Mouse (Mus musculus) right cerebral cortex, adult 18-20 months (tissue): ENCODE data around the gene Cdh18.
"Not testable (repeated sequence)": the region's sequence is repeated elsewhere in the genome, so short reads cannot be mapped to it uniquely, and the experiment has no call there.

ENCODE experiments used
- DNase-seq: peaks from one replicate; pipeline ENCODE4 v3.0.0; 2022; ENCODE audit warnings: mixed read lengths

Cdh18 gene

DNA sequence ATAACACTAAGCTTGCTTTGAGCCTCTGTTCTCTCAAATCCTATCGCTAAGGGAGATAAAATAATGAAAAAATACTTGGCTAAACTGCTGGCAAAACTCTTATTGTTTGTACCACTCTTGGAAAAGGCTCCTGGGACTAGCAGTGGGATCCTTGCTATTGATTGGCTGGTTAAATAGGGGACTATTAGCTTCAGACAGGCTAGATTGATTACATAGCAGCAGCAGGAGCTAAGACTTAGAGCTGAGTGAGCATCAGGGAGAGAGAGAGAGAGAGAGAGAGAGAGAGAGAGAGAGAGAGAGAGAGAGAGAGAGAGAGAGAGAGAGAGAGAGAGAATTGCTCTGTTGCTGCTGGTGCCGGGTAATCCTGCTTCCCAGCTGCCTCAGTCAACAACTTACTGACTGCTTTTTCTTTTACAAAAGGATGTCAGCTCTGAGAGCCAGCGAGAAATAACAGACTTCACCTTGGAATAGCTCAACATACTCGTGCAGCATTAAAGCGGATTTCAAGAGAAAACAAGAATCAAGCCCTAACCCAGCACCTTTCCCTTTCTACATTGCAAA is at the start of gene Cdh18:
Gene Cdh18, plus strand, starts transcription at position 312 of the 561 bp plus-strand sequence.
- no peak for DNase-seq

DNA sequence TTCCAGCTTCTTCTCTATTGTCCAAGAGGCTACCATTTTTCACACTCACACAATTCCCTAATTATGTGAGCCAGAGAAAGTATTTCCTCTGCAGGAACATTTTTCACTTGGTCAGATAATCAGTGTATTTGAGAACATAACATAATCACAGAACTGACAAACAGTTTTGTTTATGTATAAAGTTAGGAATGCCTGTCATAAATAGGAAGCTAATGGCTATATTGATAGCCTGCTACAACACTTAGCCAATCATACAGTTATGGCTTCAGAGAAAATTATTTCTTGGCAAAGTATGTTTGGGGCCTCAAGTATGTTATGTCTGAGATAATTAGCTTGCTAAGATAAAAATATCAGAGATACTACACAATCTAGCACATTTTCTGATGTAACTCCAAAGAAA is 37.6 kb upstream of the Cdh18 start:
- DNase-seq, result no peak

DNA sequence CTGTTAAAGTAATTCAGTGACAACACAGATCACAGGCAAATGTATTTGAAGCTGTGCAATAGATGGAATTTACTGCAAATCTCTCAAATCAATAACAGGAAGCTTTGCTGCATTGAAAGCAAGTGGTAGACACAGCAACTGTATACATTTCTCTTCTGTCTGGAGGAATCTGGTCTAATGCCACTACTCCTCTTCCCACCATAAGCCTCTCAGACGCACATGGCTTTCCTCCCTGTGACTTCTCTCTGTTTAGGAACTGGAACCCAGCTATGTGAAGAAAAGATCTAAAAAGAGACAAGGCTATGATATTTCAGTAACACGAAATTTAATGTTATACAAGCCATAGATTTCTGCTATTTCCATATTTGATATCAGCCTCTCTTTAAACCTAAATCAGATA is 13.0 kb upstream of the Cdh18 start:
- DNase-seq, result no peak

DNA sequence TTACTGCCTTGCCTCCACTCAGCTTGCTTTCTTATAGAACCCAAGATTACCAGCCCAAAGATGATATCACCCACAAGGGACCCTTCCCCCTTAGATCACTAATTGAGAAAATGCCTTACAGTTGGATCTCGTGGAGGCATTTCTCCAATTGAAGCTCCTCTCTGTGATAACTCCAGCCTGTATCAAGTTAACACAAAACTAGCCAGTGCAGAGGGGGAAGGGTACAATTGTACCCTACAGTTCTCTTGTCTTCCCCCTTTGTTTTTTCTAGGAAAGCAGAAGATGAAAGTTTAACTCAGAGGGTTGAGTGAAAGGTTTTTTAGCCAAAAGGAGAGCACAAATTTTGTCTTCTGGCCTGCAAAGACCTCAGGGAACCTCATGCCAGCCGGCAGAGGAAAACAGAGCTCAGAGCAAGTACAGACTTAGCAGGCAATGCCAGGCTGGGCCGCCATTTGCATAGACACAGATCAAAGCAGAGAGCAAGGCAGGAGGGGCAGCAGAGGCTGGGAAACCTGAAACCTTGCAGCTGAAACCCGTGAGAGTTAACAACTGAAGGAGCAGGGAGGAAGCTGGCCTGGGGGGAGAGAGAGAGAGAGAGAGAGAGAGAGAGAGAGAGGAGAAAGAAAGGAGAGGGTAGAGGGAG is 29.3 kb downstream of the Cdh18 start:
- no peak for DNase-seq

DNA sequence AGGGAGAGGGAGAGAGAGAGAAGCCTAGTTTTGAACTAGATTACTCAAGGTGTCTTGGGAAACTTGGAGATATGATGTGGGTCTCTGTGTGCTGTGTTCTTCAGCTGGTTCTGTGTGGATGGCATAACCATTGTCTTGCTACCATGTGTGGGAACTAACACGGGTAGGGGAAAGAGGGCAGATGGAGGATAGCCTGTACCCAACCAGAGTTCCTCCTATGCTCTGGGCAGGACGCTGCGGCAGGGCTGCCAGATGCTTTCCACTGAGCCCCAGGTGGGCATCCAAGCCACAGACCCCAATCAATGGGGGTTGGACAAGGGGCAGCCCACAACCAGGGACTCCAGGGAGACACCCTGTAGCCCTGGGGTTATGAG is 29.8 kb downstream of the Cdh18 start:
- no peak for DNase-seq

DNA sequence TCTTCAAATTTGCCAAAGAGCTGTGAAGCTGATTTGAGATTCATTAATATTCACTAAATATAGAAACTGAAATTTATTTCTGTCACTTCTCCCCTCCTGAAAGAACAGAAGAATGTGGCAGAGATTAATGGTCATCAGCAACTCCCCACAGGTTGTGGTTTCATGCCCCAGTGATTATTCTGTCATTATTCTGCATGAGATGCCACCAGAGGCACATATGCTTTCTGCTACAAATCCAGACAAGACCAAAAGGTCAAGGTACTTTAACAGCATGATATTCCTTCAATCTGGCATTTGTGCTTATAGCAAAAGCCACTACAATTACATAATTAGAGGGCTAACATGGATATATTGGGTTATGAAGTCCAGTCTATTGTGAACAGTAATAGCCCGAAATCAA is 35.8 kb downstream of the Cdh18 start:
- DNase-seq, result no peak

DNA sequence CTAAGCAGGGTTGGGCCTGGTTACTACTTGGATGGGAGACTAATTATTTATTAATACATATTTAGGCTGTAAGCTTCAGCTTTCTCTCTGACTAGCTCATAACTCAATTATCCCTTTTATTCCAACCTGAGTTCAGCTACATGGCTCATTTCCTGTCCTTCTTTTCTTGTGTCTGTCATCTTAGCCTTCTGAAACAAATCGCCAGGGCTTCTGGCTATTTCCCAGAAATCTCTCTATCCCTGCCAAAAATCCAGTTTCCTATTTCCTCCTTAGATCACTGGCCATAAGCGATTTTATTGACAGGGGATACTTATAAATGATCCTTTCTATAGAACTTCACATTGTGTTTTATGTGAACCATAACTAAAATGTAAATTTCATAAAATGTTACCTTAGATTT is 167.6 kb downstream of the Cdh18 start:
- no peak for DNase-seq

DNA sequence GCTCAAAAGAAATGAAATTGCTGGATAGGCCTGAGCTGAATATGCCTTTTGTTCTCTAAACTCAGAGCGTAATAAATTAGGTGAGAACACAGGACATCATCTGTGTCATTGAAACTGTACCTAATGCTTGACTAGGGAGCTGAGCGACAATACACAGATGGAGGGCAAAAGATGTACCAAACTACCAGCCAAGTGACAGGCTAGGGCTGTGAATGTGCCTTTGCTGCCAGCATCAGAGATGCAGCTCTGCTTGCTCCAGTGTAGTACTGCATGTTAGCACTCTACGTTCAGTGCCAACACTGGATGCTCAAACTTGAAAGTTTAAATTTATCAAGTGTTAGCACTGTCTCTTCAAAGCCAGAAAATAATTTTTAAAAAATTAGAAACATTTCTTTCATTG is 168.9 kb downstream of the Cdh18 start:
- no peak for DNase-seq

DNA sequence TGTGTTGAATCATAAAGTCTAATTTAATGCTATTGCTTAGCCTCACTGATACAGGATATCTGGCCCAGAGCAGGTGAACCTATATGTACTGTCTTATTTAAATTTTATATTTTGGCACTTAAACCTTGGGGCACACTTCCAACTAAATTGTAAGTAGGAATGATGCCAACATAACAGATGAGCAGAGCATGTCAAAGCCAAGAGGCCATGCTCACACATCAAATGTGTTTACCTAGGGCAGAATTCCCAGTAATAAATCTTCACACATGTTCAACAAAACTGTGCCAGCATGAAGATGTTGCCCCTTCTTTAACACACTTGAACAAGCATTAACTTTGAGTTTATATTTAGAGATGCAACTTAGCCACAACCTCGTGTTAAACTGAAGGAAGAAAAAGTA is 177.8 kb downstream of the Cdh18 start:
- DNase-seq, result no peak

DNA sequence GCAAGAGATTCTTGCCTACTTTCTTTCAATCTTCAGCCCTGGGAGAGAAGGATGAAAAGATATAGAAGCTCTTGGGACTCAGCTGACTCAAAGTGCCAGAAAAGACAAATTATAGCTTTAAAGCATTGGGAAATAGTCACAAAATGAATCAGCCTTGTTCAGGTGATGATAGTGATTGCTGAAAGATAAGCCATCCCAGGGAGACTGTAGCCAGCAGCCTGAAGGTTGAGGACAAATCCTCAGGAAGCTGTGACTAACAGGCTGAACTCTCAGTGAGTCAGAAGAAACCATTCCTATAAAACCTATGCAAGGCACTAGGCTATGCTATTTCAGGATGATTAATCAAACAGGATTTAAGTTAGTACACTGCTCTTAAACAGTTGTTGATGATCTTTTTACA is 184.2 kb downstream of the Cdh18 start:
- no peak for DNase-seq

DNA sequence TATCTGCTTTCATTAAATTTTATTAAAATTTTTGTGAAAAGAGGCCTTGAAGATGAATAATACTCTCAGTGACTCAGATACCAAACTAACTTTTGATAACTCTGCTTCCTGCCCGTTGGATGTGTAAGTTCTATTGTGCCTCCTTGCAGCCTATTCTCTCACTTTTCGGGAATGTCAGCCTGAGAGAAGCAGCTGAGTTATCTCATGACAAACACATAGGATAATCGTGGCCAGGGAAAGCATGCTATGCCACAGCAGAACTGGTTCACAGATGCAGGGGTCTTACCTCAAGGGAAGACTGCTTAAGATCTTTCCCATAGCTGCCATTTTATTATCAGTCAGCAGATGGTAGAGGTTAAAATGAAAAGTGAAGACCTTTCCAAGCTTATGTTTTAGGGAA is 187.3 kb downstream of the Cdh18 start:
- no peak for DNase-seq

DNA sequence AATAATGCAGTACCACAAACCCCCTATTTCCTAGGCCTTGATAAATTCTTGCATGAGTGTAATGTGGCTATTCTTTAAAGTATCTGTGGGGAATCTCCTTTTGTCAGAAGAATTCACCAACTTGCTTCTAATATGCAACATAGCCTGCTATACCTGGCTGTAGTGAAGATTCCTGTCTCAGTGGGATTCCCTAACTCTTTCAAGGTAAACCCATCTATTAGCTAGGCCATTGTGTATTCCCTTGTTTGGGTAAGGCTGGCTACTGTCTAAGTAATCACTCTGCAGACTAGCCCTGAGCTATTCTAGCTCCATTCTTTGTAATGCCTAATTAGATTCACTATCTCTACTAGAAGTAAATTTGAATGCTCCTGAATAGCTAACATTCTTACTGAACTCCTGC is 212.4 kb downstream of the Cdh18 start:
- DNase-seq, result not testable (repeated sequence)

DNA sequence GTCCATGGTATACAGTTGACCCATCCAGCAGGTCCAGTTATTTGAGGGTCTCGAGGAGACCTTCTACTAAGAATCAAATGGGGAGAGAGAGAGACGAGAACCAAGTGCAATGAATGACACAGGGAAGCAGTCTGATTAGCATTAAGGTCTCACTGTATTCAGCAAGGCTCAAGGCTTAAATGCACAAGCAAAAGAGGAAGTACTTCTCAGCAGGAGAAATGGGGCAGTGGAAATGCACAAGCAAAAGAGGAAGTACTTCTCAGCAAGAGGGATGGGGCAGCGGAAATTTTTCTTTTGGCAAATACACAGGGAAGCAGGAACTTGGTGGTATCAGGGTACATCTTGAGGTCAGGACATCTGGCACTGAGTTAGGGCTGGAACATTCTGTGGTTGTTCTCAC is 217.8 kb downstream of the Cdh18 start:
- not testable (repeated sequence) for DNase-seq

DNA sequence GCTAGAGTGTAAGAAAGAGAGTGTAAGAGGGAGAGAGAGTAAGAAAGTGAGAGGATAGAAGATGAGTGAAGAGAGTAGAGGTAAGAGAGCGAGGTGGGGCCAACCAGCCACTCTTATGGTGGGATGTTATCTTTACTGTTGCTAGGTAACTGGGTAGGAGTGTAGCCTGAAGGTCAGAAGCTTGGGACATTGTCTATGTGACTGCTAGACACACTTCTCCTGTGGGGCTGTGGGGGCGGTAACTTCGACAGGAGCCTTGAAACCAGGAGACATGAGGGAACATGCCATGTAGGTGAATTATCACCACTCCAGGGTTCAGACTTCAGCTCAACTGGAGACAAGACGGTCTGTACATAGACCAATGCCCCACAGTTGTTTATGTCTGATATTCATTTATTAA is 227.5 kb downstream of the Cdh18 start:
- no peak for DNase-seq

DNA sequence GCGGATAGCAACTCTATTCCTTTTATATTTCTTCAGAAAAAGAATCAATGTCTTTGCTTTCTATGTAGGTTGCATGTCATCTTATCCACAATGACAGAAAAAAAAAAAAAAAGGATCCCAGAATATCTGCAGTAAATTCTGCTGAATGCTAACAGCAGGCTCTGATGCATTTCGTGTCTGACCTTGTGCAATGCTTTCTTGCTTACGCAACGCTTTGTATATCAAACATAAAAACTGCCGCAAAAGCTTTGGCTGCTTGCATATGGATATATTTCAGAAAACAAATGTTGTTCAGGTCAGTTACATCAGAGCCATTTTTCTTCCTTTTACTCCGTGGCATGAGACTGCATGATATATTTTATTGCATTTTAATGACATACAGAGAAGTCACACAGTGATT is 240.9 kb downstream of the Cdh18 start:
- DNase-seq, result no peak

DNA sequence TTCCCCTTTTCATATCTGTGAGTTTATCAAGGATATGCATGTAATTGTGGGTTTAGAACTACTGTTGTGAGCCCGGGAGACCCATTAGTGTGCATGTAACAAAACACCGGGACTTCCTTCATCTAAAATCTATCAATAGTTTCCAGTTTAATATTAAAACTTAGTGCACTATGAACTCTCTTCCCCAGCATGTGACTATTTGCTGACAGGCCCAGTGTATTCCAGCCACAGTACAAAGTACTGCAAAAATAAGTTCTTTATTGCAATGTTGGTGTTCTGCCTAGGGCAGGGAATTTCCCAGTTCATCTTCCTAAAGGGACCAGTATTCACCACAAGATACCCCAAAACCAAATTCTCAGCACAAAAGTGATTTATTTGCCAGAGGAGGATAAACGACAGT is 243.0 kb downstream of the Cdh18 start:
- DNase-seq, result no peak

DNA sequence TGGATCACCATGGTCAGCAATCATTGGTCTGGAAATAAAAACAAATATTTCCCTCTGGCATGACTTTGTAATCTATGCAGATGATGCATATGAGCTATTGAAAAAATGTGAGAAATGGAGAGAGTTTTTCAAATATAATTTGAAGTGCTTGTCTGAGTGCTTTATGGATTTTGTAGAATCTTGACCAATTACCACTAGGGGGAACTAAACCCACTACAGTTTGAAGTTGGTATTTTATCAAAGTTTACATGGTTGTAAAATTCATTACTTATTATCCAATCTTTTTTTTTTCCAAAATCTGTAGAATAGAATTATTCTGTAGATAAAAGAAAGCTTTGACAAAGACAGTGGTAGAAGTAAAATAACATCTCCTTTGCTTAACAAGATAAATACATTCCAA is 284.3 kb downstream of the Cdh18 start:
- no peak for DNase-seq

DNA sequence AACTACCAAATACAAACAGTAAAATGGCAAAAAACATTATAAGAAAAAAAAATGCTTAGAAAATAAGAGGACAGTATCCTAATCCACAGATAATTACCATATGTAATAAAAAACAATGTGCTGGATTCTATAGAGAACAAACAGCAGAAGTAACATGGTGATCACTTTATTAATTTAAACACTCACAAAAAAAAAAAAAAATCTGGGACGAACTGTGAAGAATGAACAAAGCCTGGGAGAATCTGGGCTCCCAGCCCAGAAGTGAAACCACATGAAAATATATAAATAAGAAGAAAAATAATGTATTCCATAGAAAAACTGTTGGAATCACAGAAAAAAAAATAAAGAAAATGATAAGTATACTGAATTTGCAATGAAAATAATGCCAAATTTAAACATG is 288.4 kb downstream of the Cdh18 start:
- no peak for DNase-seq

DNA sequence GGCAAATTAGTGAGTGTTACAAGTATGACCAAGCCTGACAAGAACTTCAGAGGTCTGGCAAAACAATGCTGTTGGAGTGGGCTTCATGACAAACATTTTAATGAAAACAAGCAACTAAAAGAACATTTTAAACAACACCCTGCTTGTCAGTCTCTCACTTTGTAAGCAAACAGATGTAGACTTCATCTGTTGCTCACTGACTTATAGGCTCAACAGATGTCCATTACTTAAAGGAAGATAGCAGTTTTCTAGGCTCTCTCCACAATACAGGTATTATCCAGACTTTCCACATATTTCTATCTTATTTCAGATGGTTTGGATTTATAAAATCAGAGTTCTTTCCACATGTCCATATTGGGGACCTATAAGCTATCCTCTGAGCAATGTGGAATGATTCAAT is 308.9 kb downstream of the Cdh18 start:
- DNase-seq, result no peak

DNA sequence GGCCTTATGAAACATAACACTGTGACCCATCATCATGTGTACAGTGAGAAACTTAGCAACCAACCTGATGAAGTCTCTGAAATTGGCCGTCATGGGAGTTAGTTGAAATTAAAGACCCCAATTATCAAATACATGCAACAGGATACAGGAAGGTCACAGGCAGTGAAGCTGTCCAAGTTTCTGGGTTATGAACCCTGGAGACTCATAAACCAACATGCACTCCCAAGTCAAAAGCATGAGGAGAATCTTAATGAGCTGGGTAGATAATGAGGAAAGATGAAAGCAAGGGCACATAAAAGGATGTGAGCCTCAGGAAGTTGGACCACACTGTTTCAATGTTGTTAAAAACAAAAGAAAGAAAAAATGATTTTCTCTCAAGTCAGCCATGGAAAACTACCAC is 321.9 kb downstream of the Cdh18 start:
- no peak for DNase-seq

DNA sequence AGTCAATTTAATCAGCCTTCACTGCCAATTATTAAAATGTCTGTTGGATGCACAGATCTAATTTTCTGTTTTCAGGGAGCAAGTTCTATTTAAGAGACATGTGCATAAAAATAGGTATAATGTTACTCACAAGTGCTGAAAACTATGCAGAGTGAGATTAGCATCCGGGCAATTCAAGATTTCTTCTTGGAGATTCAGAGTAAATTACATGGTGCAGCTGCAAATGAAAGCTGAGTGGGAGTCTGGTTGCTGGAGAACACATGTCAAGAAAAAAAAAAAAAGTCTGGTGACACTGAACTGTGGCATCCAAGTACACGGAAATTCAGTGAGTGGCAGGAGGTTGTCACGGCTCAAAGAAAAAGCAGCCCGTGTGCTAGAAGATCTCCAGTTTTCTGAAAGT is 348.9 kb downstream of the Cdh18 start:
- DNase-seq, result peak; percentile 39

DNA sequence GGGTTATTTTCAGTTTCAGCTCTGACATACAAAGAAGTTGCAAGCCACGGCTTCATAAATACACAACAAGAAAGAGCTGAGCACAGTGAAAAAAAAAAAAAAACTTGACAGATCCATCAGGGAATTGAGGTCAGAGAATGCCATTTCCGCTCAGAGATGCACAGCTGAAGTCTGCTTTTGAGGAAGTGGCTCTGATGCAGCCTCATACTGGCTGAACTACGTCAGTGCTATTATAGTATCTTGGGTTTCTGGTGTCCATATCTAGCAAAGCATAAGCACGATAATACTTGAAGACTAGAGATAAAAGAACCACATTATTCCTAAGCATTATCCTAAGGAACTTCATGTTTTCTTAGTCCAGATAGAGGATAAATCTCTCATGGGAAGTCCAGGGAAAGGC is 349.4 kb downstream of the Cdh18 start:
- no peak for DNase-seq

DNA sequence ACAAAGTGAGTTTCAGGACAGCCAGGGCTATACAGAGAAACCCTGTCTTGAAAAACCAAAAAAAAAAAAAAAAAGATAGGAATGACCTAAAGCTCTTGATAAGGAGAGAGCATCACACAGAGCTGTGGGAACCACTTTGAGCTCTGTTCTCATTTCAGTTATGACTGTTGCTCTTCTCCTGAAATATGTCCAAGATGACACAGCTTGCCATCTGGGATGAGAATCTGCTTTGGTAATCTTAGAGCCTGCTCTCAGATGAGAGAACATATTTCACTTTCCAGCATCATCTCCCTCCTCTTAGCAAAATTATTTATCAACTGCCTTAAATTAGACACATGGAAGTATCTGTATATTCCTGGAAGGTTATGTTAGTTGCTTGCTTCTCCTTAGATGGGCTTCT is 365.6 kb downstream of the Cdh18 start:
- DNase-seq, result peak; percentile 73

DNA sequence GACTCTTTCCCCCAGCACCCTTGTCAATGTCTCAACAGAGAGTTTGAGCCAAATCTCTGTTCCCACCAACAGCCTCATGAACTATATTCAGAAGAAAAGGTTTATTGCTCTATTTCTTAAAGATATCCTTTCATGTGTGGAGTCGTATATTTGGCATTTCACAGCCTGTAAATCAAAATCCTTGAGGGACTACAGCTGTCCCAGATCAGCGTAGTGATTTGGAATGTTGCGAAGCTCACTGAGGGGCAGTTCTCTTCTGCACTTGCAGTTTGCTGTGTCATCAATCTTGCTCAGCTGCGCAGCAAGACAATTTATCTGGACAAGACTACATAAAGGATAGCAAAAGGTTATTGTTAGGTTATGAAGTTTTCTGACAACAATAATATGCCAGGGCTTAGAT is 385.5 kb downstream of the Cdh18 start:
- DNase-seq, result no peak

DNA sequence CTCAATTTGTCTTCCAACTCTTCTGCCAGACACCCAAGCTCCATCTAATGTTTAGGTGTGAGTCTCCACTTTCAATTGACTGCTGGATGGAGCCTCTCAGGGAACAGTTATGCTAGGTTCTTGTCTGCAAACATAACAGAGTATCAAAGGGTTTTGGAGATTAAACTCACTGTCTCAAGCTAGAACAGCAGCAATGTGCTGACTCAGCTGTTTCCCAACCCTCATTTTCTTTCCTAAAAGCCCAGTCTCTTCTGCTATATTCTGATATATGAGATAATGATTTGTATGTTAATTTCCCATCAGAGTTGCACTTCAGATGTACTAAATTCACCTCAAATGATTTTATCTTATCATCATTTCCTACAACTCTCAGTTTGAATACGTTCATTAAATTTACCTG is 398.4 kb downstream of the Cdh18 start:
- DNase-seq, result no peak

DNA sequence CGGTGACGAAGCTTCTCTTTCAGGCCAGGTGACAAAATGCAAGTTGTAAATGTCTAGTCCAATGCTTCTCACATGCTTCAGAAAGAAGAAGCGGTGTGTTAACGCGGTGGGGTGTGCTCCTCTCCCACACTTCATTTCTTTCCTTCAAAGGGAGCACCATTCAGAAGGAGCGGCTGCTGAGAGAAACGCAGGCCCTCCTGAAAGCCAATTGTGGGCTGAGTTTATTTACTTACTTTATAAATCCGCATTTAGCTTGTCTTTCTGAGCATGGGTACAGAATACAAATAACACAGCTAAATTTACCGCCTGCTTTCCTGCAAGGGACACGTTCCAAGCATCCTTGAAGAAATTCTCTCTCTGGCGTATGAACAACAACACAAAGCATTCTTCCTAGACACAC is 420.6 kb downstream of the Cdh18 start:
- DNase-seq, result peak; percentile 19
